Mouse (Mus musculus): Measurements from ENCODE around the gene Kifc3. TPM values are rescaled to one million over a fixed set of nuclear protein-coding genes. Genes with fewer than 3 reads are reported as not detected.

The Kifc3 gene
- polyA plus RNA-seq, 1 experiment from 2014 or later, result 5.7 TPM

DNA sequence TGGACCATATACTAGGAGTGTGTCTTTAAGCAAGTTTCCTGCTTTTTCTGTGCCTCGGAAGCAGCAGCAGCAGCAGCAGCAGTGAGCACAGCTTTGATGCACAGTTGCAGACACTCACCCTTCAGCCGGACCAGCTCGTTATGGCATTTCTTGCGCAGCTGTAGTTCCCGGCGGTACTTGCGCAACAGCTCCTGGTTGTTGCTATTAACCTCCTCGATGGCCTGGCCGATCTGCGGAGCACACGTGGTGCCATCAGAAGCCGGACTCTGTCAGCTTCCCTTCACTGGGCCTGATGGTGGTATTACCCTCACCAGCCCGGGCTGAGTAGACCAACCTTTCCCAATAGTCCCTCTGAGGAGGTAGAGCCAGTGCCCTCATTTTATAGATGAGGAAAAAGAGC is 95.3 kb downstream of the Kifc3 start:
- Histone ChIP-seq H3K4me2 (no peak overlapping the region), H3K27me3 (ENCODE audit: control insufficient read depth, insufficient read depth, low read length) (peaks cover 3% of the 10 kb centered on the region; the same call in 1 of the 2 replicates), H3K9me3 (replicated peaks; ENCODE audit: control insufficient read depth, low read length) (no peaks in the 10 kb centered on the region), H3K27ac (ENCODE audit: low read depth, low read length) (no peak overlapping the region), H3K4me1 (ENCODE audit: control insufficient read depth, insufficient read depth, low read length) (no peaks in the 10 kb centered on the region), H3K36me3 (ENCODE audit: control insufficient read depth, insufficient read depth, low read length) (no peaks in the 10 kb centered on the region; the same call in 1 of the 2 replicates), H3K9ac (ENCODE audit: low read depth, low read length) (no peak overlapping the region), H3K4me3 (ENCODE audit: low read depth, low read length) (no peak overlapping the region)
- no peak for ATAC-seq (replicated peaks; ENCODE audit: insufficient number of reproducible peaks, low FRiP score, low TSS enrichment)
- WGBS (ENCODE audit: insufficient replicate concordance), result 86% methylated on average over 13 of the region's 13 CpGs

- H3K9me3 ChIP-seq (replicated peaks; ENCODE audit: control insufficient read depth, low read length), result no peaks in the 10 kb centered on the region
- no peaks in the 10 kb centered on the region for H3K27me3 ChIP-seq (ENCODE audit: control insufficient read depth, insufficient read depth, low read length)
- H3K27ac ChIP-seq (ENCODE audit: low read depth, low read length), result no peak overlapping the region
- no peaks in the 10 kb centered on the region for H3K4me1 ChIP-seq (ENCODE audit: control insufficient read depth, insufficient read depth, low read length)
- 71% methylated on average over 4 of the region's 4 CpGs for WGBS (ENCODE audit: insufficient replicate concordance)
- peaks cover 16% of the 10 kb centered on the region for H3K36me3 ChIP-seq (ENCODE audit: control insufficient read depth, insufficient read depth, low read length)
- no peak overlapping the region for H3K9ac ChIP-seq (ENCODE audit: low read depth, low read length)
- H3K4me3 ChIP-seq (ENCODE audit: low read depth, low read length), result no peak overlapping the region
- H3K4me2 ChIP-seq, result no peak overlapping the region
- ATAC-seq (replicated peaks; ENCODE audit: insufficient number of reproducible peaks, low FRiP score, low TSS enrichment), result no peak
Observed at GRCm38 (mm10) chr8:95101972-95102371, 100.6 kb downstream of the Kifc3 start.

- H3K4me1 ChIP-seq (ENCODE audit: control insufficient read depth, insufficient read depth, low read length), result no peaks in the 10 kb centered on the region
- no peak overlapping the region for H3K4me2 ChIP-seq
- no peak overlapping the region for H3K4me3 ChIP-seq (ENCODE audit: low read depth, low read length)
- no peaks in the 10 kb centered on the region for H3K9me3 ChIP-seq (replicated peaks; ENCODE audit: control insufficient read depth, low read length)
- no peak overlapping the region for H3K9ac ChIP-seq (ENCODE audit: low read depth, low read length)
- H3K27ac ChIP-seq (ENCODE audit: low read depth, low read length), result no peak overlapping the region
- H3K27me3 ChIP-seq (ENCODE audit: control insufficient read depth, insufficient read depth, low read length), result no peaks in the 10 kb centered on the region
- 32% methylated on average over 5 of the region's 5 CpGs for WGBS (ENCODE audit: insufficient replicate concordance)
- no peak for ATAC-seq (replicated peaks; ENCODE audit: insufficient number of reproducible peaks, low FRiP score, low TSS enrichment)
- H3K36me3 ChIP-seq (ENCODE audit: control insufficient read depth, insufficient read depth, low read length), result peaks cover 20% of the 10 kb centered on the region
Observed at GRCm38 (mm10) chr8:95099009-95099408, 103.6 kb downstream of the Kifc3 start.

GRCm38 (mm10) chr8:95093574-95093973 is 109.0 kb downstream of the Kifc3 start:
- ATAC-seq (replicated peaks; ENCODE audit: insufficient number of reproducible peaks, low FRiP score, low TSS enrichment), result no peak
- no peaks in the 10 kb centered on the region for H3K9me3 ChIP-seq (replicated peaks; ENCODE audit: control insufficient read depth, low read length)
- H3K4me1 ChIP-seq (ENCODE audit: control insufficient read depth, insufficient read depth, low read length), result no peaks in the 10 kb centered on the region
- no peak overlapping the region for H3K27ac ChIP-seq (ENCODE audit: low read depth, low read length)
- H3K27me3 ChIP-seq (ENCODE audit: control insufficient read depth, insufficient read depth, low read length), result no peaks in the 10 kb centered on the region
- H3K4me3 ChIP-seq (ENCODE audit: low read depth, low read length), result no peak overlapping the region
- 81% methylated on average over 4 of the region's 4 CpGs for WGBS (ENCODE audit: insufficient replicate concordance)
- no peak overlapping the region for H3K9ac ChIP-seq (ENCODE audit: low read depth, low read length)
- no peak overlapping the region for H3K4me2 ChIP-seq
- peaks cover 17% of the 10 kb centered on the region for H3K36me3 ChIP-seq (ENCODE audit: control insufficient read depth, insufficient read depth, low read length)

DNA sequence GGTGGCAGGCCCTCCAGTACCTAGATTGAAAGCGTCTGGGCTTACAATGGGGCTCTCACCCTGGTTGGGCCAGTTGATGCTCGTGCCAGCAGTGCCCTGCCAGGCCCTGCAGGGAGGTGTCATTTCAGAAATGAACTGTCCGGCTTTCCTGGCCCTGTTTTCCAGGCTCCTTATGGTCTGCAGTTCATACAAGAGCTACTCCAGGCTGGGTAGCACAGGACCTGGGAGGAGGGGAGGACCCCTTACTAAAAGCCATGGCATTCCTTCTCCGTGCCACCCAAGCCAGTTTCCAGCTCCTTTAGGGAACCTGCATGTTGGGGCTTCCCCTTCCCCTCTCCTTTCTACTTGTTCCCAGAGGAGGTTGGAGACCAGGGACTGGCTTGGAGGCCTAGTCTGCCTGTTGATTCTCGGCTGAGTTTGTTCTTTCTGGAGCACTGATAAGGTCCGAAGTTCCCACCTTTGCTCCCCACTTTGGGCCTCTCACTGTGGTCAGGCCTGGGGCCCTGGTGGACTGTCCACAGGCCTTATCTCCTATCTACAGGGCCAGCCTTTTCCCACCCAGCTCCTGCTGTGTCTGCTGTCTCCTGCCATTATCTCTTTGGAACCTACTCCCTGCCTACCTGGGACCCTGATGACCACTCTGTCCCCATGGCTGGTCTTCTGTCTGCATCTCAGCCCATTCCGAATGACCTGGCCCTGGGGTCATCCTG is 117.0 kb downstream of the Kifc3 start:
- Histone ChIP-seq H3K9ac (ENCODE audit: low read depth, low read length) (peak overlapping the region; percentile 39), H3K4me2 (peak overlapping the region; percentile 44)
- WGBS (ENCODE audit: insufficient replicate concordance), result 59% methylated on average over 7 of the region's 7 CpGs

DNA sequence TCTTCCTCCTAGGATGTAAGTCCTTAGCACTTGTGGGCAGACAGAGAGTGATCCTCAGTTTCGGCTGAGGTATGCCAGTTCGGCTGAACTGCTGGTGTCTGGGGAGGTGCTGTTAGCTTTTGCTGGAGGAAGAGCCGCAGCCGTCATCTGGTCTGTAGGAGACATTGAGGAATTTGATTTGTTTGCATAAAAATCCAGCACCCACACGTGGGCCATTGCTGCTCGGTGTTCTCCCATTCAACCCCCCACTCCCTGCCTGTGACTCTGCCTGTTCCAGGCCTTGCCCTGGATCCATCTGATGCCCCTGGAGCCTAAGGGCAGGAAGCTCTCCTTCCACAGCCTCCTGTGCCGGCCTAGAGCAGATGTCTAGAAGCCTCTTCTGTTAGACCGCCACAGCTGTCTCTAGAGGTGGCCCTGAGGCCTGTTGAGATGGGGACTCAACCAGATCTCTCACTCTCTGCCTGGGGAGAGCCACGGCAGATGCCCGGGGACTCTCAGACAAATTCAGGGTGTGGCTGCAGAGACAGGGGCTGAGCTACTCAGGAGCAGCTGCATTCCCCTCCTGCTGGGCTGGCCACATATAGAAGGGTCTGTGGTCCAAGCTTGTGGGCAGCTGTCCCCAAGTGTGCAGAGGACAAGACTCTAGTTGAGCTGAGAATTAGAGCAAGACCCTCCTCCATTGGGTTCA is 117.7 kb downstream of the Kifc3 start:
- H3K4me1 ChIP-seq (ENCODE audit: control insufficient read depth, insufficient read depth, low read length), result peaks cover 18% of the 10 kb centered on the region
- no peaks in the 10 kb centered on the region for H3K9me3 ChIP-seq (replicated peaks; ENCODE audit: control insufficient read depth, low read length)
- H3K27ac ChIP-seq (ENCODE audit: low read depth, low read length), result peak overlapping the region; percentile 73
- no peak for ATAC-seq (replicated peaks; ENCODE audit: insufficient number of reproducible peaks, low FRiP score, low TSS enrichment)
- H3K4me2 ChIP-seq, result peak overlapping the region; percentile 44
- peak overlapping the region; percentile 39 for H3K9ac ChIP-seq (ENCODE audit: low read depth, low read length)
- no peak overlapping the region; the same call in 1 of the 2 replicates for H3K4me3 ChIP-seq (ENCODE audit: low read depth, low read length)
- H3K27me3 ChIP-seq (ENCODE audit: control insufficient read depth, insufficient read depth, low read length), result no peaks in the 10 kb centered on the region
- H3K36me3 ChIP-seq (ENCODE audit: control insufficient read depth, insufficient read depth, low read length), result peaks cover 6% of the 10 kb centered on the region; the same call in 1 of the 2 replicates
- WGBS (ENCODE audit: insufficient replicate concordance), result 83% methylated on average over 10 of the region's 10 CpGs

More for the DNA sequence above, 117.0 kb downstream of the Kifc3 start:
- peak; percentile 58 for ATAC-seq (replicated peaks; ENCODE audit: insufficient number of reproducible peaks, low FRiP score, low TSS enrichment)
- H3K9me3 ChIP-seq (replicated peaks; ENCODE audit: control insufficient read depth, low read length), result no peaks in the 10 kb centered on the region
- no peak overlapping the region; the same call in 1 of the 2 replicates for H3K4me3 ChIP-seq (ENCODE audit: low read depth, low read length)
- peaks cover 18% of the 10 kb centered on the region for H3K4me1 ChIP-seq (ENCODE audit: control insufficient read depth, insufficient read depth, low read length)
- no peaks in the 10 kb centered on the region for H3K27me3 ChIP-seq (ENCODE audit: control insufficient read depth, insufficient read depth, low read length)
- H3K27ac ChIP-seq (ENCODE audit: low read depth, low read length), result peak overlapping the region; percentile 73
- peaks cover 6% of the 10 kb centered on the region; the same call in 1 of the 2 replicates for H3K36me3 ChIP-seq (ENCODE audit: control insufficient read depth, insufficient read depth, low read length)

DNA sequence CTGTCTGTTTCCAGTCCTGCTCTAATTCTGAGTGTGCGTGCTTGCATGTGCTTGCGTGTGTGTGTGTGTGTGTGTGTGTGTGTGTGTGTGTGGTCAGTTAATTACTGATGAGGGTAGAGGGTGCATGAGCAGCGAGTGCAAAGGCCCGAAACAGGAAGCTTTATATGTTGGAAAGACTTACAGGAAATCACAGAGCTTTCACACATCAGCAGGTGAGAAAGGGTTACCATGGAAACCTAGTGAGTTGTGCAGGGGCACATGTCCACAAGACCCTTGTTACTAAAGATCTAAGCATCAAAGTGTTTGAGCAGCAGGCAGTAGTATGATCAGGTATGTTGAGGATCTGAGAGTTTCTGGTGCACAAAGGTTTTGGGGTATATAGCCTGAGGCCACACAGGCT is 118.4 kb downstream of the Kifc3 start:
- H3K4me3 ChIP-seq (ENCODE audit: low read depth, low read length), result no peak overlapping the region
- no peak overlapping the region for H3K9ac ChIP-seq (ENCODE audit: low read depth, low read length)
- 92% methylated on average over 4 of the region's 4 CpGs for WGBS (ENCODE audit: insufficient replicate concordance)
- no peak for ATAC-seq (replicated peaks; ENCODE audit: insufficient number of reproducible peaks, low FRiP score, low TSS enrichment)
- no peak overlapping the region; the same call in 1 of the 2 replicates for H3K4me2 ChIP-seq
- H3K4me1 ChIP-seq (ENCODE audit: control insufficient read depth, insufficient read depth, low read length), result peaks cover 18% of the 10 kb centered on the region
- H3K27ac ChIP-seq (ENCODE audit: low read depth, low read length), result no peak overlapping the region
- H3K27me3 ChIP-seq (ENCODE audit: control insufficient read depth, insufficient read depth, low read length), result no peaks in the 10 kb centered on the region
- H3K9me3 ChIP-seq (replicated peaks; ENCODE audit: control insufficient read depth, low read length), result no peaks in the 10 kb centered on the region
- peaks cover 6% of the 10 kb centered on the region; the same call in 1 of the 2 replicates for H3K36me3 ChIP-seq (ENCODE audit: control insufficient read depth, insufficient read depth, low read length)

- no peaks in the 10 kb centered on the region for H3K36me3 ChIP-seq (ENCODE audit: control insufficient read depth, insufficient read depth, low read length)
- H3K27ac ChIP-seq (ENCODE audit: low read depth, low read length), result peak overlapping the region; percentile 71
- H3K4me2 ChIP-seq, result peak overlapping the region; percentile 96
- ATAC-seq (replicated peaks; ENCODE audit: insufficient number of reproducible peaks, low FRiP score, low TSS enrichment), result no peak
- no peaks in the 10 kb centered on the region for H3K9me3 ChIP-seq (replicated peaks; ENCODE audit: control insufficient read depth, low read length)
- H3K27me3 ChIP-seq (ENCODE audit: control insufficient read depth, insufficient read depth, low read length), result no peaks in the 10 kb centered on the region
- H3K4me1 ChIP-seq (ENCODE audit: control insufficient read depth, insufficient read depth, low read length), result peaks cover 18% of the 10 kb centered on the region
- peak overlapping the region; percentile 86 for H3K9ac ChIP-seq (ENCODE audit: low read depth, low read length)
- H3K4me3 ChIP-seq (ENCODE audit: low read depth, low read length), result peak overlapping the region; percentile 84
- 8% methylated on average over 11 of the region's 11 CpGs for WGBS (ENCODE audit: insufficient replicate concordance)
Observed at GRCm38 (mm10) chr8:95081650-95082049, 121.0 kb downstream of the Kifc3 start.

Data from heart, embryonic 11.5 days (tissue).